Mouse (Mus musculus): ENCODE data around the gene Snapc4.

DNA sequence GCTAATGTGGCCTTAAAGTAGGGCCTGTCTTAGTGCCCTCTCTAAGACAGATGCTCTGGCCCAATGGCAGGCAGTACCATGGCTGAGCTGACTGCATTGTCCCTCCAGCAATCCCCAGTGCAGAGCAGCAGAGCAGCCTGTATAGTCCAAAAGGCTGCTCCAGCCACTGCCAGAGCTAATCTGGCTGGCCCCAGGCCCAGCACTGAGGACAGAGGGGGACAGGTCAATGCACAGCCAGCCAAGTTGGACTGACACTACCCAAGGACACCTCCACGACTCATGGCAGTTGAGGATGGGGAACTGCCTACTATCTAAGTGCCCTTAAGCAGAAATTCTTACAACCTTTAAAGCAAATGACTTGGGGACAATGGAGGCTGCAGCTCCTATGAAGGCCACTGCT is 11.9 kb downstream of the Snapc4 start:
- TF ChIP-seq POLR2A (IDR thresholded peaks at IDR 0.05; ENCODE audit: insufficient read depth, low read depth, low read length): no peak
- no peak for TF ChIP-seq CTCF (IDR thresholded peaks at IDR 0.05; ENCODE audit: insufficient read depth, low read depth, low read length)

Measured in olfactory bulb, adult 2 months (tissue).